Mouse (Mus musculus): ENCODE measurements around the gene Gm3854. TPM values are rescaled to one million over a fixed set of nuclear protein-coding genes. Genes with fewer than 3 reads are reported as not detected.

Gene Gm3854
- polyA plus RNA-seq, 1 experiment from 2014 or later, result 0.39 TPM

GRCm38 (mm10) chr7:6386995-6387394 is 43.4 kb downstream of the Gm3854 start:
- WGBS (ENCODE audit: insufficient replicate concordance), result 83% methylated on average over 8 of the region's 8 CpGs
- no peaks in the 10 kb centered on the region for H3K9me3 ChIP-seq (replicated peaks)

GRCm38 (mm10) chr7:6388971-6389370 is 45.4 kb downstream of the Gm3854 start:
- Histone ChIP-seq H3K27me3 (no peaks in the 10 kb centered on the region), H3K9me3 (replicated peaks) (no peaks in the 10 kb centered on the region), H3K27ac (no peak overlapping the region), H3K9ac (no peak overlapping the region), H3K4me1 (replicated peaks) (peaks cover 2% of the 10 kb centered on the region), H3K36me3 (peaks cover 8% of the 10 kb centered on the region; the same call in 1 of the 2 replicates), H3K4me2 (no peak overlapping the region), H3K4me3 (replicated peaks) (no peak overlapping the region)
- DNase-seq (no peak), ATAC-seq (ENCODE audit: low read depth) (no peak)
- WGBS (ENCODE audit: insufficient replicate concordance), result 73% methylated on average over 5 of the region's 5 CpGs

More at GRCm38 (mm10) chr7:6386995-6387394, 43.4 kb downstream of the Gm3854 start:
- H3K4me1 ChIP-seq (replicated peaks), result peaks cover 22% of the 10 kb centered on the region
- no peak for DNase-seq
- peaks cover 4% of the 10 kb centered on the region; the same call in 1 of the 2 replicates for H3K36me3 ChIP-seq
- H3K27ac ChIP-seq, result no peak overlapping the region
- no peak overlapping the region for H3K9ac ChIP-seq
- H3K4me2 ChIP-seq, result no peak overlapping the region
- ATAC-seq (ENCODE audit: low read depth), result no peak
- H3K4me3 ChIP-seq (replicated peaks), result no peak overlapping the region
- H3K27me3 ChIP-seq, result no peaks in the 10 kb centered on the region

GRCm38 (mm10) chr7:6389449-6389848 is 45.9 kb downstream of the Gm3854 start:
- Histone ChIP-seq H3K4me1 (replicated peaks) (no peaks in the 10 kb centered on the region; the same call in 1 of the 2 replicates), H3K4me2 (no peak overlapping the region), H3K4me3 (replicated peaks) (no peak overlapping the region), H3K27ac (no peak overlapping the region), H3K36me3 (peaks cover 8% of the 10 kb centered on the region), H3K27me3 (no peaks in the 10 kb centered on the region), H3K9ac (no peak overlapping the region), H3K9me3 (replicated peaks) (no peaks in the 10 kb centered on the region)
- ATAC-seq (ENCODE audit: low read depth) (no peak), DNase-seq (no peak)
- WGBS (ENCODE audit: insufficient replicate concordance), result 51% methylated on average over 5 of the region's 5 CpGs

- 23% methylated on average over 25 of the region's 25 CpGs for whole genome bisulfite sequencing (ENCODE audit: insufficient replicate concordance)
- peak; percentile 22 for DNase-seq
- H3K4me1 ChIP-seq (replicated peaks), result peaks cover 4% of the 10 kb centered on the region; the same call in 1 of the 2 replicates
- no peaks in the 10 kb centered on the region for H3K9me3 ChIP-seq (replicated peaks)
- peaks cover 5% of the 10 kb centered on the region; the same call in 1 of the 2 replicates for H3K36me3 ChIP-seq
- H3K9ac ChIP-seq, result peak within 1 kb of the TSS; percentile 47; the same call in 1 of the 2 replicates
- no peak within 1 kb of the TSS for H3K27ac ChIP-seq
- peak within 1 kb of the TSS; percentile 56 for H3K4me3 ChIP-seq (replicated peaks)
- peak; percentile 68 for ATAC-seq (ENCODE audit: low read depth)
- H3K4me2 ChIP-seq, result peak within 1 kb of the TSS; percentile 66
- no peaks in the 10 kb centered on the region for H3K27me3 ChIP-seq
These were observed 54.7 kb downstream of the Gm3854 start, which contains the start of gene Smim17 for GRCm38 (mm10) chr7:6397996-6398975. Gene Smim17, plus strand, starts transcription at chr7:6398715.

Other genes starting within 250 kb of the Gm3854 start
- gene Zfp787, start 187.8 kb upstream of the Gm3854 start, polyA plus RNA-seq (2015; fragmentation: Nextera tagmentation; extraction: Ambion mirVana), result 9.9 and 12.0 TPM in 2 replicates
- gene Zfp444, start 171.5 kb upstream of the Gm3854 start, polyA plus RNA-seq (2015; fragmentation: Nextera tagmentation; extraction: Ambion mirVana), result 19.6 and 21.0 TPM in 2 replicates
- not detected in 2 replicates for gene Galp, start 146.7 kb upstream of the Gm3854 start, polyA plus RNA-seq (2015; fragmentation: Nextera tagmentation; extraction: Ambion mirVana)
- gene Zscan5b, start 121.5 kb upstream of the Gm3854 start, polyA plus RNA-seq (2015; fragmentation: Nextera tagmentation; extraction: Ambion mirVana), result not detected in 2 replicates
- not detected in 2 replicates for gene Epp13, start 91.0 kb upstream of the Gm3854 start, polyA plus RNA-seq (2015; fragmentation: Nextera tagmentation; extraction: Ambion mirVana)
- gene Zfp667, start 57.2 kb upstream of the Gm3854 start, polyA plus RNA-seq (2015; fragmentation: Nextera tagmentation; extraction: Ambion mirVana), result 7.1 and 7.6 TPM in 2 replicates
- gene Zfp583, start 12.5 kb upstream of the Gm3854 start, polyA plus RNA-seq (2015; fragmentation: Nextera tagmentation; extraction: Ambion mirVana), result 1.1 and 1.3 TPM in 2 replicates
- gene Zfp78, start 19.5 kb downstream of the Gm3854 start, polyA plus RNA-seq (2015; fragmentation: Nextera tagmentation; extraction: Ambion mirVana), result 0.88 and 0.97 TPM in 2 replicates
- 1.3 and 1.6 TPM in 2 replicates for gene Zfp28, start 39.5 kb downstream of the Gm3854 start, polyA plus RNA-seq (2015; fragmentation: Nextera tagmentation; extraction: Ambion mirVana)
- not detected in 2 replicates for gene Smim17, start 55.0 kb downstream of the Gm3854 start, polyA plus RNA-seq (2015; fragmentation: Nextera tagmentation; extraction: Ambion mirVana)
- not detected in 2 replicates for gene Gm20715, start 66.5 kb downstream of the Gm3854 start, polyA plus RNA-seq (2015; fragmentation: Nextera tagmentation; extraction: Ambion mirVana)
- not detected in 2 replicates for gene Olfr1344, start 94.9 kb downstream of the Gm3854 start, polyA plus RNA-seq (2015; fragmentation: Nextera tagmentation; extraction: Ambion mirVana)
- gene Olfr1336, start 112.4 kb downstream of the Gm3854 start, polyA plus RNA-seq (2015; fragmentation: Nextera tagmentation; extraction: Ambion mirVana), result not detected in 2 replicates
- not detected in 2 replicates for gene Olfr1346, start 123.3 kb downstream of the Gm3854 start, polyA plus RNA-seq (2015; fragmentation: Nextera tagmentation; extraction: Ambion mirVana)
- not detected in 2 replicates for gene Olfr5, start 143.2 kb downstream of the Gm3854 start, polyA plus RNA-seq (2015; fragmentation: Nextera tagmentation; extraction: Ambion mirVana)
- gene Olfr1347, start 156.0 kb downstream of the Gm3854 start, polyA plus RNA-seq (2015; fragmentation: Nextera tagmentation; extraction: Ambion mirVana), result not detected in 2 replicates
- not detected in 2 replicates for gene Olfr1348, start 165.0 kb downstream of the Gm3854 start, polyA plus RNA-seq (2015; fragmentation: Nextera tagmentation; extraction: Ambion mirVana)
- gene Olfr1349, start 179.2 kb downstream of the Gm3854 start, polyA plus RNA-seq (2015; fragmentation: Nextera tagmentation; extraction: Ambion mirVana), result not detected in 2 replicates
- not detected in 2 replicates for gene Olfr1350, start 221.1 kb downstream of the Gm3854 start, polyA plus RNA-seq (2015; fragmentation: Nextera tagmentation; extraction: Ambion mirVana)